Mouse (Mus musculus): ENCODE data around the gene Prodh2.

DNA sequence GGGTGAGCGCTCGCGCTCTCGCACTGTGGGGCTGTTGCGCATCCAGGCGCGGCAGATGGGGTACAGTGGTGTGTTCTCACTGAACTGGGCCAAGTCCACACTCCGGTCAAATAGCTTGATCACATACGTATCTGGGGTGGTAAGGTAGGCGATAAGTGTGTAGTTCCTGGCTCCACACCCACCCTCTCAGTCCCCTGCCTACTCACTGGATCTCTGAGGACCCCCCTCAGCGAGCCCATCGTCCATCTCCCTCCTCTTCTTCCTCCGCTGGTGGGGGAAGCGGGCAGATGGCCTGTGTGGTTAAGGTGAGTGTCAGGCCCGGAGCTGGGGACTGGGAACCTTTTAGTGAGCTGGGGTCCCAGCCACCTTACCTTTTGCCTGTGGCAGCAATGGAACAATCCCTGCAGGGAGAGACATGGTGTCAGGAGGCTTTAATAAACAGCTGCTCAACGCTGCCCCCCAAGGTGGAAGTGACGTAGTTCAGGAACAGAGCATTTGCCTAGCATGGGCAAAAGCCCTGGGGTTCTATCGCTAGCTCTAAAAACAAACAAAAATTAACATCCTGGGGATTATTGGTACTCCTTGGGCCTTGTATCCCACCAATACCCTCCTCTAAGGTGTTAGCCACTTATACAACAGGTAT, 63.6 kb downstream of the Prodh2 start:
- TF ChIP-seq CTCF (conservative IDR thresholded peaks at IDR 0.05; ENCODE audit: insufficient read depth, insufficient read length, low read depth, low read length) (peak; percentile 28; the same call in 1 of the 2 replicates), POLR2A (IDR thresholded peaks at IDR 0.05; ENCODE audit: low read depth, low read length) (no peak)
